Mouse (Mus musculus) lung, adult 18-20 months (tissue): ENCODE data around the gene Ankdd1a.

Source experiments
- DNase-seq, 2 experiments: peaks; one replicate each; pipeline ENCODE4 v3.0.0; 2022; ENCODE audit warnings: mixed read lengths in 2 of 2

The Ankdd1a gene

DNA sequence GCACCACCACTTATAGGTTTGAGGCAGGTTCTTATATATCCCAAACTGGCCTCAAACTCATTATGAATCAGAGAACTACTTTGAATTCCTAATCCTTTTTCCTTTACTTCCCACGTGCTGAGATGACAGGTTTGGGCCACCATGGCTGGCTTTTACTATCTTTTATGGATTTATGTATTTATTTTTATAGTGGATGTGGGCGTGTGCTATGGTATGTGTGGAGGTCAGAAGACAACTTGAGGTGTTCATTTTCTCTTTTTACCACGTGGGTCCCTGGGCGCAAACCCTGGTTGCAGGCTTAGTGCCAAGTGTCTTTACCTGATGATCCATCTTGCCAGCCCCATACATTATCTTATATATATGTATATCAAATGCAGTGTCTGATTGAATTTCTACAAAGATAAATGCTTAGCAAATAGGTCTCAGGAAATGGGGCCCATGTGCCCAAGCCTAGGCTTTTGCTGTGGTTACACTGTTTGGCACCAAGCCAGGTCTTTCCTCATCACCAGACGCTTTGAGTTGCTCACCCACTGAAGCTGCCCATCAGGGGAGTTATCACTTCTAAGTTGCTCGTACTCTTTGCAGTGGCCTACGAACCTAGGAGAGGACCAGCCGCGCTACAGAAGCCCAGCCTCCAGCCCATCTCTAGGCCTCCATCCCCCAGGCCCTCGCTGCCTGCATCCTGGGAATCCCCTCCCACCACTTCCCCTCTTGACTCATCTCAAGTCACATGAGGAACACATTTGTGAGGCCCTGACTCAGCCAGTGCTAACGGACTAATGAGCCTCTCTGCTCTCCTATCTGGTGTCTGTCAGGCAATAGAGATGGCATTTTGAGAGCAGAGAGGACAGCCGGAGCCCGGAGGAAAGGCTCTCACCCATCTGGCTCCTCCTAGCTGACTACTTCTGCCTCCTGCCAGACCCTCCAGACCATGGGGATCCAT, 21.4 kb upstream of the Ankdd1a start:
- peak; percentile 71 to 73 for DNase-seq

DNA sequence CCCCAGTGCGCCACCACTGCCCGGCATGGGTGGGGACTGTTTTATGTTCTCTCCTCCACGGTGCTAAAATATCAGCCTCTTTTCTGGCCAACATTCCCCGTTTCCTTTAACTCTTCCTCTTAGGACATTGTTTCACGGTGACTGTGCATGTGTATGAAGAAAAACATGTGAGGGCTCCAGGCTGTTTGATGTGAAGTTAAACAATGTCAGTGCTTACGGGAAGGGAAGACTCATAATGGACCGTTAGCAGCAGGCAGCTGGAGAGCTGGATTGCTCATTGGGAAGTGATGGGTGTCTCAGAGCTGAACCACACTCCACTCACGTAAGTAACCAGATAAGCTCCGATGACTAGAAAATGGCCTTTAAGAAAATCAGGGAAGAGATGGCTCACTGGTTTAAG, 19.7 kb upstream of the Ankdd1a start:
- no peak for DNase-seq

DNA sequence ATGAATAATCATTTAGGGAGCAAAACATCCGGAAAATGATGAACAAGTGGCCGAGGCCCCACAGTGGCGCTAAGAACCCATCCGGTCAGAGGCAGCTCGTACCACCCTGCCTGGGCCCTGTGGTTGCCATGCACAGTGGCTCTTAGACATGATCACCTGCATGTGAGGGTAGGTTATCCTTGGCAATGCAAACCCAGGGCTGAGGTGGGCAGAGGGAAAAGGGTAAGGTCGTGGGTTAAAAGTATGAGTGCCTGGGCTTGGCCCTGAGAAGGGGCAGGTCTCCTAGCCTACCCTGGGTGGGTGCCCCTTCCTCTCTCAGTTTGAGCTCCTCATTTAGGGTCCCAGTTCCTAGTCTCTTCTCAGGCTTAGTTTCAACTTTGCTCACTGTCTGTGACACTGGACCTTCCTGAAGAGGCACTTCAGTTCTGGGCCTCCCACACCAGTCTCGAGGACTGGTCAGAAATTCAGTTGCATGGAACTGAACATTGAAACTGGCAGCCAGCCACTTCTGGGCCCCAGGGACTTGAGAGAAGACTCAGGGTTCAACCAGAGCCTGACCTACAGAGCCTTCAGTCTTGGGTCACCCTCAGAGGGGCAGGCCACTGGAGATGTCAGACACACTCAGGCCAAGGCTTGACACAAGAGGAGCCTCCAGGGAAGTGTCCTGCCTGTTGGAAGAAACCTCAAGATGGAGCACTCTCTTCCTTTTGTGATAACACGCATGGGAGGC, 18.1 kb upstream of the Ankdd1a start:
- no peak for DNase-seq

DNA sequence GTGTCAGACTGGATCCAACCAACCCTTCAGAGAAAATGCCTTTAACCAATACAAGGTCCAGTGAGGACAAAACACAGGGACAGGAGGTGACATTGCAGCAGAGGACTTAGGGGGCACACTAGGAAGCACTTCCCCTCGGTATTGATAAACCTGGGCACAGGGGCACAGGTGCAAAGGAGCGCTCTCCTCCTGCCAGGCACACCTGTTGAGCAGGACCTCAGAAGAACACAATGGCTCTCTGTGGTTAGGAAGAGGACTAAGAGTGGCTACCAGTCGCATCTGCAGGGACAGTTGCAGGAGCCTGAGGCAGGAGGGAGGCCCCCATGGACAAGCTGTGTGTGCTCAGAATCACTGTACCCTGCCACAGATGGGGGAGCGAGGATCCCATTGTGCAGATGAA, 16.5 kb upstream of the Ankdd1a start:
- DNase-seq = no peak

DNA sequence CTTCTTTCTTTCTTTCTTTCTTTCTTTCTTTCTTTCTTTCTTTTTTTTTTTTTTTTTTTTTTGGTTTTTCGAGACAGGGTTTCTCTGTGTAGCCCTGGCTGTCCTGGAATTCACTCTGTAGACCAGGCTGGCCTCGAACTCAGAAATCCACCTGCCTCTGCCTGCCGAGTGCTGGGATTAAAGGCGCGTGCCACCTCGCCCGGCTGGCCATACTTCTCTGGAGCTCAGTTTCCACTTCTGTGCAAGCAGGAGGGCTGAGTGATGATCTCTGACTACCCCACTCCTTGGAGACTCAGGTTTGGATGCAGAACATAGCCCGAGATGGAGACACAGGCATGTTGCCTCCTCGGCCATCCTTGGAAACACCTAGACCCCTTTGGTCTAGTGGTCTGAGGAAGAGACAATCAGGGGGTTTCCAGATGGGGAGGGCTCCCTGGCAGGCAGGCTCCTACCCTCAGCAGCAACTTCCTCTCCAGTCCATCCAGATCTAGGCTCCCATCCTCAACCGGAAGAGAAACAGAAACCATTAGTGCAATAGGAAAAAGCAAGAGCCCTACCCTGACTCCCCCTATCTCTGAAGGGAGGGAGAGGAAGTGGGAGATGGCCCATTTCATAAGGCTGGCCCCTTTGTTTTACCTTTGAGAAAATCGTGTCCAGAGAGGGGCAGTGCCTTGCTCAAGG, 15.9 kb upstream of the Ankdd1a start:
- no peak for DNase-seq

DNA sequence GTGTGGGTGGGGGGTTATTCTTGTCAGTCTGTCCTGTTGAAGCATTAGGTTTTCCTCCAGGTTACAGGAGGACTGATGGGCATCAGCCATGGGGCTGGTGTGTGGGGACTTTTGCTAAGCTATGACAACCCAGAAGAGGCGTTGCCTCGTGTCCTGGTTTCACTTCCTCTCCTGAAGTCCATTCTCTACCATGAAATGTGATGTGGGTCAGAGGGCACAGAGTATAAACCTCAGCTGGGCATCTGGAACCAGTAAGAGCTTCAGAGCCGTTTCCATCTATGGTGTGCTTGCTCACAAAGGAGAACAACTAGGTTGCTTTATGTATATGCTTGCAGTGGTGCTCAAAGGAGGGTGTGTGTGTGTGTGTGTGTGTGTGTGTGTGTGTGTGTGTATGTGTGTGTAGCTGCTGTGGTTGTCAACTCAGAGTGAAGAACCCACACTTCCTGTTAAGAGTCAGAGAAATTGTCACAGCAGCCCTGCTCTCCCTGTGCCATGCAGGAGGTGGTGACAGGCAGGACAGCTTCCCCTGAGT, 15.3 kb upstream of the Ankdd1a start:
- peak; percentile 50 to 66 for DNase-seq

DNA sequence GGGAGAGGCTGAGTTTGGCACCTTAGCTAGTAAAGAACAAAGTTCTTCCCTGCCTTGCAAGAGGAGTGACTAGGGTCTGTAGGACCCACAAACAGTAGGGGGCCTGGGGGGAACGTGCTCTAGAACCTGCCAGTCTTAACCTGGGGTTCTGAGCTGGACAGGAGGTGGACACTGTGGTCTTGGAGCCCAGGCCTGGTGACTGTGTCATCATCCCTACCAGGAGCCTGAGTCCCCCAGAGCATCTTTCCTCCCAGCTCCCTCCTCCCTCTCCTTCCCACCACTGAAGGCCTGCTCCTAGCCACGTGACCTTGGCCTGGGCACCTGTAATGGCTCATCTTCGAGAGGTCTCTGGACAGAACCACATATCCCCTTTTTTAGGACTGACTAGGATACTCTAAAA, 14.1 kb upstream of the Ankdd1a start:
- no peak for DNase-seq

DNA sequence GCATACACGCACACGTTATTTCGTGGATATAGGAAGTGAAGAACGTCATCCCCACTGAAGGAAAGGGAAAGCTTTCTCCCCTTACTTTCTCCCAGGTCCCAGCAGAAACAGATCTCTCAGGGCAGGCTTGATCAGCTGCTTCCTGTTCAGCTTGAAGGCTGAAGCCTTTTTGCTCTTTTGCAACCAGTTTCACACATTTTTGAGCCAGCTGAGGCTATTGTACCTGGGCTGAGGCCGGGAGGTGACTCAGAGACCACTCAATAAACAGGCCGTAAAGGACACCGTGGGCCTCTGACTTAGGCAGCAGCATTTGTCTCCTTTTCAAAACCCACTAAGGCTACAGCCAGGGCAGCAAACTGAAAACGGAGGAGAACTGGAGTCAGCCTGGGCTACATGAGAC, 13.0 kb upstream of the Ankdd1a start:
- no peak for DNase-seq

DNA sequence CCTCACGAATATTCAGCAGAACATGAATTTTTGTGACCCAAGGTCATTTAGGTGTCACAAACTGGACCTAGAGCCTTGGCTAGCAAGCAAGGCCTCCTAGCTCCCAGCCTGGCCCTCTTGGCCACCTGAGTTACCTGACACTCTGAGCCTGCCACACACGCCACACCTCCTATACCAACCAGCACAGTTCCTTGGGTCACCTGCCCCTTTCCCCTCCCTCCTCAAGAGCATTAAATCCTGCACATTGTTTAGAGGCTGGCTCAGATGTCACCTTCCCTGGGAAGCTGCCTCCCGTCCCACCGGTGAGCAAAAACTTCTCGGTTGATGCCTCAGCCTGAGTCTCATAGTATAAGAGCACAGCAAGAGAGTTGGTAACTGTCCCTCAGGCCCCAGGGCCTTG, 11.3 kb upstream of the Ankdd1a start:
- no peak for DNase-seq

DNA sequence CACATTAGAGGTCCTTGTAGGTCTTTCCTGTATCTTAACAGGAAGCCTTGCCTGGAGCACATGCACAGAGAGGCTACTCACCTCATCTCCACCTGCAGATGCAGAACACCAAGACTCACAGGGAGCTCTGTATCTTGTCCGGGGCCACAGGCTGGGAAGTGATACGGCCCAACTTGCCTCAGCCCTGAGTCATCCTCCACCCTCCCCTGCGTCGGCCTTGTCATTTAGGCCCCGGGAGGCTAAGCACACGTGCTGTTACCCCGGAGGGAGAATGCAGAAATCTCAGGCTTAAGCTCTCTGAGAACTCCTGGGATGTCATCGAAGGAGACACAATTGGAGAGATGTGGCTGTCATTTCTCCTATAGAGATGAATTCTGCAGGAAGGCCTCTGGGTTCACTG, 9.7 kb upstream of the Ankdd1a start:
- DNase-seq = no peak

DNA sequence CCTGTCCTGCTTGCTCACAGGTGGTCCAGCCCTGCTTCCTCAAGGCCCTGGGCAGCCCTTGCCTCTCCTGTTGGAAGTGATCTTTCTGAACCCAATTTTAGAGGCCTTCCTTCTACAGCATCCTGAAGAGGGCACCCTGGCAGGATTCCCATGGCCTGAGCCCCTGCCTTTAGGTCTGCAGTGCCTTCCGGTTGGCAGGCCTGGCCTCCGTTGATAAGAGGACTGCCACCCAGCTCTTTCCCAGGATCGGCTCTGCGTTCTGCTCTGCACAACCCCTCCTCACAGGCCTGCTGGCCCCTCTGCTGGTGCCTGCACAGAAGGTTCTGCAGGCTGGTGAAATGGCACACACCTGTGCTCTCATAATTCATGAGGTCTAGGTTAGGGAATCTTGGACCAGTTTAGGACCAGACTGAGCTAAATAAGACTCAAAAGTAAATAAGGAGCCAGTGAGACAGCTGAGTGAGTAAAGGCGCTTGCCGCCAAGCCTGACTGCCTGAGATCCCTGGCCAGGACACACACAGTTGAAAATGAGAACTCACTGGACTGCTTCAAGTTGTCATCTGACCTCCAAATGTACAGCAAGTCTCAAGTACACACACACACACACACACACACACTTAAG, 8.5 kb upstream of the Ankdd1a start:
- no peak for DNase-seq

DNA sequence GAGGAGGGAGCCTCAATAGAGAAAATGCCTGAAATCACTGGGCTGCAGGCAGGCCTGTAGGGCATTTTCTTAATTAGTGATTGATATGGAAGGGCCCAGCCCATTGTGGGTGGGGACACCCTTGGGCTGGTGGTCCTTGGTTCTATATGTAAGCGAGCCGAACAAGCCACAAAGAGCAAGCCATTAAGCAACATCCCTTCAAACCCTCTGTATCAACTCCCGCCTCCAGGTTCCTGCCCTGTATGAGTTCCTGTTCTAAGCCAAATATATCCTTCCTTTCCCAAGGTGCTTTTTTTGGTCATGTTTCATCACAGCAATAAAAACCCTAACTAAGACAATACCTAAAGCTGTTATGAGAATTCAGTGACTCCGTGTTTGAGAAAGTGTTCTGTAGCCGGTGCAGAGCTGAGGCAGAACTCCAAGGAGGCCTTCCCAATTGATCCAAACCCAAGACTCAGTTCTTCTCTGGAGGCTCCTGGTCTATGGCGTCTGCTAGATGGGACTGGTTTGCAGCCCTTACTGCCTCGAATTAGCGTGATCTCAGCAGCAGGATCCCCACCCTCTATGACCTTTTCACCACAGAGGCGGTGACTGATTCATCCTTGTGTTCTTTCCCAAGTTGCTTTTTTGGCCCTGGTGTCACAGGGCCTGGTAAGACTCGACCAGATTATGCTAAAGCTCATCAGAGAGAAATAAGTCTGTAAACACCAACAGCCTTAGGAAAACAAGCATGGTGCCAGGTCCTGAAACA, 5.6 kb upstream of the Ankdd1a start:
- DNase-seq = no peak

DNA sequence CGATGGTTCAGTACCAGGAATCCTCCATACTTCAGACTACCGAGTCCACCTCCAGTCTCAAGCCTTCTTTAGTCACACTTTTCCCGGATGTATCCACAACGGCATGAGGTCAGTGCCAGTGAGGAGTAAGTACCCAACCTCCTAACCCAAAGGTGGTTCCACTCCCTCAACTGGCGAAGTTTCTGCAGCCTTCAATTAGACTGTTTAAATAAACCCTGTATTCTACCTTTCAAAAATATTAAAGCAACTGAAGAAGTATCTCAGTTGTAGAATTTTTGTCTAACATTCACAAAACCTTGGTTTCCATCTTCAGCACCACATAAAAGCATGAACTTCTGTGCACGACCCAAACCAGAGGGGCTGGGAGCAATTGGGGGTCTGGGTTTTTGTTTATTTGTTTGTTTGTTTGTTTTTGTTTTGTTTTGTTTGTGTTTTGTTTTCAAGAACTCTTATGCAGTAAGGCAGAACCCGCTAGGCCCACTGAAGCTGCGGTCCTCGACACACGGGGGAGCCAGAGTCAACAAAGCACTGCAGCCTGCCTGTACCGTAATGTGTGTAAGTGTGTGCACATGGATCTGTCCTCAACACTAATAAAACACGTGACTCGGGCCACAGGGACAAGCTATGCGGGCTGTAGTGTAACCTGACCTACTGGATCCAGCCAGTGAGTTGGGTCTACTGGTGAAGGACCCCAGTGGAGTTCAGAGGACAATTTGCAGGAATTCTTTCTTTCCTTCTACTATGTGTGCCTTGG, 3.8 kb upstream of the Ankdd1a start:
- peak; percentile 83 for DNase-seq

DNA sequence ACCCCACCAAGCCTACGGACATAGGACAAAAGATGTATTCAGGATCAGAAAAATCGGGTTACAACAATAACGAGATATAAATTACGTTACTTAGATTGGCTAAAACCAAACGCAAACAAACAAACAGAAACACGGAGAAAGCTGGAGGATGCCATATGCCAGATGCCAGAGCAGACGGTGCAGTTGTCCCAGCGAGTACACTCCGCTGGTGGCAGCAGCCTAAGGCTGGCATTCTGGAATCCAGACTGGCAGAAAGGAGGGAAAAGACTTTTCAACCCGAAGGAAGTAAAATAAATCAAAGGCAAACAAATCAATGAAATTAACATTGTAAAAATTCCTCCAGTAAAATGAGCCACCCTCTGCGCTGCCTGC, 498 bp upstream of the Ankdd1a start:
- no peak for DNase-seq

DNA sequence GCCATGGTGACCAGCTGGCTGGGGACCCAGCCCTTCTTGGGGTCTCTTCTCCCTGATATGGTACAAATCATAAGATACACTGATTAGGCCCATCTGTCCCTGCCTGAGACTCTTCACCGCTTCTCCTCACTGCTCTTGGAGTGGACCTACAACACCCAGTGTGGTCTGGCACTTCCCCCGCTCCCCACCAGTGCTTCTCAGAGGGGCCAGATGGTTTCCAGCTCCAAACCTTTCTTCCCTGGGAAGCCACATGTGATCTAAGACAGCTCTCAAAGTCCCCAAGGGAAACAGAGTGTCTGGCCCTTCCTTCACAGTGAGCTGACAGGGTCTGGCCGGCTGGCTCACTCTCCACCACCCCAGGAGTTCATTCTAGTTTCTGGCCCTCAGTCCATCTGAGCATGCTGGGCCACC, 5.1 kb downstream of the Ankdd1a start:
- no peak for DNase-seq

DNA sequence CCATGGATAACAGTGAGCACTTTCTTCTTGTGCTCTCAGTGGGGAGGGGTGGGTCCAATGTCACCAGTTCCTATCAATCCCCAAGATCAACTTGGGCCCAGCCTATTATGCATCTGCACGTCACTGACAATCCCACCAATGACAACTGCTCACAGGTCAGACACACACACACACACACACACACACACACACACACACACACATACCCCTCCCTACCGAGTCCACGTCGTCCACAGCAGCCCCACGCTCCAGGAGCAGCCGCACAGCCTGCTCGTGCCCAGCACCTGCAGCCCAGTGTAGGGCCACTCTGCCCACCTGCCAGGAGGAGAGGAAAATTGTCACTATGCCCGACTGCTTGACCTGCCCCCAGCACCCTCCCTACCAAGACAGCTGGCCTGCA, 5.6 kb downstream of the Ankdd1a start:
- DNase-seq = no peak

DNA sequence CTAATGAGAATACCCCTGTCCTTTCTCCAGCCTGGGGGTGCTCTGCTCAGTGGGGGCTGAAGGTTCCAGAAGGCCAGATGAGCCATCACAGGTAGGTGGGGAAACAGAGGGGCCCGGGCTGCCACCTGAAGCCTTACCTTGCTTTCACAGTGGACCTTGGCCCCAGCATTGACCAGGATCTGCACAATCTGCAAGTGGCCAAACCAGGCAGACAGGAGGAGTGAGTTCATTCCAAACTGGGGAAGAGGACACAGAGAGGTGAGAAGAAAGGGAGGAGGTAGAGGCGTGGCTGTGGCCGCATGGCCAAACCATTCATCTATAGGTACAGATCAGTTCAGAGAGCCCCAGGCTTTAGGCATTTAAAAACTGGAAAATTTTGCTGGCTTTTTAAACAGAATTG, 7.5 kb downstream of the Ankdd1a start:
- DNase-seq = no peak

DNA sequence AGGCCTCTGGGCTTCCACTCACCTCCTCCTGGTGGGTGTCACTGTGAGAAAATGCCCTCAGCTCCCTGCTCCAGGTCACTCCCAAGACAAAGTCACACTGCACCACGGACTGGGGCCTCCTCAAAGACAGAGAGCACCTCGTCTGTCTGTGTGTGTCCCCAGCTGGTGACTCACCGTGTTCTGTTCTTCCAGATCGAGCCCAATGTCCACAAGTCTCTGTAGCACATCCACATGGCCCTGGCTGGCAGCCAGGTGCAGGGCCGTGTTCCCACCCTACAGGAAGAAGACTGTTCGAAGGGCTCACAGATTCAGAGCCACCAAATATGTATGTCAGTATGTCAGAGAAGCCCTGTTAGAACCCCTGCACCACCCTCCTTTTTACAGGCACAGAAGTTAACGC, 11.5 kb downstream of the Ankdd1a start:
- DNase-seq = no peak

DNA sequence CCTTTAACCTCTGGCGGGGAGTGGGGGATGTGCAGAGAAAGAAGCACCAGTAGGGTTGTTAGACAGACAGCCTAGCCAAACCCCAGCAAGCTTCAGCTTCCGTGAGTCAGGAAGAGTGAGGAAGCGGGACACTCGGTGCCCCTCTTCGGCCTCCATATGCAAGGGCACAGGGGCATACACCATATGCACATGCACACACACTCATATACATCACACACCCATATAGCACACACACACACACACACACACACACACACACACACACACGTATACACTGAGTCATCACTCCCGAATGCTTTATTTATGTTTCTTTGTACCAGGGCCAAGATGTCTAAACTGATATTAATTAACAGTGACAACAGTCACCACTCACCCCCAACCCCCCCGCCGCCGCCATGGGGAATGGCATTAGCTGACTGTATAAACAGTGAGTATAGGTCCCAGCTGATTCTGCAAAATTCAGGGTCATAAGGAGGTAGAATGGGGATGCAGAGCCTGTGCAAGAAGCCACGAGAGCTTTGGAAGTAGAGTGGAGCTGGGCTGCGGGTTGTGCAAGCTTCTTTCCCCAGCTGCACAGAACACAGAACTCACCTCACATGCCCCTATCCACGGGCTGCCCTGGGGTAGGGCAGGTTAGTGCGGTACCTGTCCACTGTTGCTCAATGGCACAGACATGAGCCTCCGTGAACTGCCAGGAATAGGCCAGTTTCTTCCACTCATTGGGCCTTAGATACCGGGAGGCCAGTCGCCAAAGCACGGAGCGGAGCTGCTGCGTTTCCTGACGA, 17.1 kb downstream of the Ankdd1a start:
- DNase-seq = no peak

DNA sequence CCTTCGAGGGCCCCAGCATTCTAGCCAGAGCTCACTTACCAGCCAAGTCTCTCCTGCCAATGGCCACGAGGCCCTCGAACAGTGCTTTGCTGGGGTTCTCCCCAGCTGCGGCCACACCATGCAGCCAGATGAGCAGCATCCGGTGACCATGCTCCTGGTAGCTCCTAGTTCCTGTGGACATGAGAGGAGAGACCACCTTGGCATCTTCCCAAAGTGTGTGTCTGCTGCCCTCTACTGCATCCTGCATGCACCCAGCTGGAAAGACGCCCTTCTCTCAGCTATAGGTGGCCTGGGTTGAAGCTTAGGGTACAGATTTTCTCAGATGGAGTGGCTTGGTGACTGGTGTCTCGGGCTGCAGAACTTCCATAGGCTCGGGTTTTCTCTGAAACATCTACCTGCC, 17.8 kb downstream of the Ankdd1a start:
- DNase-seq = no peak

DNA sequence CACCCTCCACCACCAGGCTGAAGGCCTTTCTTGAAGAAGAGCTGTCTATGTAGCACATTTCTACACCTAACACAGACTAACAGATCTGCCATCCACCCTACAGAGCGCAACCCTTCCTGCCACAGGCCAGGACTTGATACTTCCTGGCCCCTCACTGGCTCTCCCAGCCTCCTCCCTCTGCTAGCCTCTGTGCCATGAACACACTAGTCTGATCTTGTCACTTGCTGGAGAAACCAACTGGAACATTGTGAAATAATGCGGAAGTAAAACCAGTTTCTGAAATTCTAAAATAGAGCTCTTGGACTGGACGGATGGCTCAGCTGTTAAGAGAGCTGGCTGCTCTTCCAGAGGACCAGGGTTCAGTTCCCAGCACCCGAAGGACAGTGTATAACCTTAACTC, 27.1 kb downstream of the Ankdd1a start:
- no peak for DNase-seq
